Mouse (Mus musculus) CD4-positive, CD25-positive, alpha-beta regulatory T cell, adult 2 months (primary cell): ENCODE data around the gene Uqcrfs1.
A peak's percentile ranks its signal among the peaks of the same experiment; 100 is the strongest.

Source experiments
- DNase-seq: peaks from one replicate; pipeline ENCODE4 v3.0.0-alpha.2; 2012; ENCODE audit warnings: low read depth, low spot score

The Uqcrfs1 gene

DNA sequence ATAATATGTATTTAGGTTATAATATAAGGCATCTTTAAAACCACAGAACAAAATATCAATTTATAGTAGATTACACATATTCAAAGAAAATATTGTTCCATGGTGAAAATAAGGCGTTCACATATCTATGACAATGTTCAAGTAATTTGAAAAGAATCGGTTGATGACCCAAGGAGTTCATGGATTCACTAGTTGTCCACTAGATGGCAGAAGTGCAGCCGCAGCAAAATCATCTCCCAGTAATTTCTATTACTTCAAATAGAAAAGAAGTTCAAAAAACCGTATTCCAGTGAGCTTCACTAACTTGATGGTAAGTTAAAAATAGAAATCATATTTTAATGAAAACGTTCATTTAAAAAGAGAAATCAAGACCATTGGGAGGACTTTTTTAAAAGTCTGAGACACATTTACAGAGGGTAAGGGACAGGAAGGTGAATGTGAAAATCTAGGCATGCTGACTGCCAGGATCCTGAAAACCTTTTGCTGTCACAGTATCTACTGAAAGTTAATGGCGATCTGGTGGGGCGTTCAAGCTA, 43.2 kb downstream of the Uqcrfs1 start:
- peak; percentile 53 for DNase-seq
